Mouse (Mus musculus) monocyte, adult 2 months (primary cell): ENCODE results near the gene Eral1.

Source experiments
- DNase-seq, 2 experiments: peaks; one replicate each; pipeline ENCODE4 v3.0.0; 2022; ENCODE audit warnings: low spot score in 2 of 2, low read depth in 1 of 2

Eral1 gene

GRCm38 (mm10) chr11:78079961-78080921, at the start of gene Eral1:
TSS of gene Eral1 (minus strand) at chr11:78080383.
- peak in 1 of 2 experiments; percentile 40 for DNase-seq

- no peak for DNase-seq
Measured at GRCm38 (mm10) chr11:78129458-78129857, 49.3 kb upstream of the Eral1 start.

- DNase-seq, result no peak
Measured at GRCm38 (mm10) chr11:78126739-78127138, 46.6 kb upstream of the Eral1 start.

GRCm38 (mm10) chr11:78125691-78126090, 45.5 kb upstream of the Eral1 start:
- no peak for DNase-seq

GRCm38 (mm10) chr11:78123782-78124181, 43.6 kb upstream of the Eral1 start:
- DNase-seq, result no peak

GRCm38 (mm10) chr11:78122815-78123214, 42.6 kb upstream of the Eral1 start:
- DNase-seq, result no peak

GRCm38 (mm10) chr11:78121176-78121575, 41.0 kb upstream of the Eral1 start:
- DNase-seq, result no peak

- DNase-seq, result no peak
Measured at GRCm38 (mm10) chr11:78119898-78120297, 39.7 kb upstream of the Eral1 start.

GRCm38 (mm10) chr11:78118467-78118866, 38.3 kb upstream of the Eral1 start:
- no peak for DNase-seq

- DNase-seq, result no peak
Measured at GRCm38 (mm10) chr11:78116146-78116410, 35.9 kb upstream of the Eral1 start.

GRCm38 (mm10) chr11:78115367-78116145, 35.4 kb upstream of the Eral1 start:
- DNase-seq, result peak; percentile 21 to 28

- peak in 1 of 2 experiments; percentile 2 for DNase-seq
Measured at GRCm38 (mm10) chr11:78114676-78115366, 34.6 kb upstream of the Eral1 start.

- DNase-seq, result no peak
Measured at GRCm38 (mm10) chr11:78113616-78114015, 33.4 kb upstream of the Eral1 start.

- no peak for DNase-seq
Measured at GRCm38 (mm10) chr11:78104501-78104900, 24.3 kb upstream of the Eral1 start.

GRCm38 (mm10) chr11:78102958-78103747, 23.0 kb upstream of the Eral1 start:
- no peak for DNase-seq

GRCm38 (mm10) chr11:78102142-78102541, 22.0 kb upstream of the Eral1 start:
- DNase-seq, result no peak

- DNase-seq, result no peak
Measured at GRCm38 (mm10) chr11:78100746-78101145, 20.6 kb upstream of the Eral1 start.

GRCm38 (mm10) chr11:78097077-78097476, 16.9 kb upstream of the Eral1 start:
- DNase-seq, result no peak

- DNase-seq, result no peak
Measured at GRCm38 (mm10) chr11:78095144-78095516, 14.9 kb upstream of the Eral1 start.

- DNase-seq, result peak; percentile 72 to 87
Measured at GRCm38 (mm10) chr11:78094504-78095143, 14.4 kb upstream of the Eral1 start, which contains the start of gene Fam222b. TSS of gene Fam222b (plus strand) at chr11:78094660.
